Mouse (Mus musculus) adrenal gland, postnatal 14 days (tissue): ENCODE data around the gene Rhoq. TPM values are rescaled to one million over a fixed set of nuclear protein-coding genes. Genes with fewer than 3 reads are reported as not detected.

Experiments
- DNase-seq: peaks from one replicate; pipeline ENCODE4 v3.0.0; 2021; ENCODE audit warnings: mixed read lengths
- total RNA-seq: library from RNA; stranded (reverse); gene quantifications from 2 replicates; pipeline ENCODE4 v1.2.3, GENCODE M21; 2021

Gene Rhoq
- total RNA-seq, 1 experiment from 2014 or later, result 90.8 TPM

DNA sequence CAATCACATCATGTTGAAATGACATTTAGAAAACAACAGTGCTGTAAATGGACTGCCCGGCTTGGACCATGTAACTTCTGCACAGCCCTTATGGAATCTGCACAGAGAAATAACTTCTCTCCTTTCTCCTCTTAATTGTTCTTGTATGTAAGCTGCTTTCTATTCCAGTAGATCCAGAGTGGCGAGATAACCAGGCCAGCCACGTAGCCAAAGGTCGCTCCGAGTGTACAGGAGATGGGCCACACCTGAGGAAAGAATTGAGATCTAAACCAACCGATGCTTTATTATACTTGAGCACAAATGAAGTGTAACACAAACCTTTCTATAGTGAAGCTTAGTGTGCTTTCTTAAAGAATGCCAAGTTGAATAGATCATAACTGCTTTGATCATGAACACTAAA lies 34.4 kb downstream of the Rhoq start:
- DNase-seq, result no peak

DNA sequence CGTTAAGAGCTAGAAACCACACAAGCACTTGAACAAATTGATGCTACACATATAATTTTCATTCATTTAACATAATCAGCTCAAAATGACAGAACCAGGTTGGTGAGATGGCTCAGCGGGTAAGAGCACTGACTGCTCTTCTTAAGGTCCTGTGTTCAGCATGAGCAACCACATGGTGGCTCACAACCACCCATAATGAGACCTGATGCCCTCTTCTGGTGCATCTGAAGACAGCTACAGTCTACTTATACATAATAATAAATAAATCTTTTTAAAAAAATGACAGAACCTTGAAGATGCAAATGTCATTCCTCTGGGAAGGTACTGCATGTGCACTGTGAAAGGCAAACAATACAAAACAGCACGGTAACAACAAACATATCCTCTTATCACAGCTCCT lies 46.1 kb downstream of the Rhoq start:
- no peak for DNase-seq

DNA sequence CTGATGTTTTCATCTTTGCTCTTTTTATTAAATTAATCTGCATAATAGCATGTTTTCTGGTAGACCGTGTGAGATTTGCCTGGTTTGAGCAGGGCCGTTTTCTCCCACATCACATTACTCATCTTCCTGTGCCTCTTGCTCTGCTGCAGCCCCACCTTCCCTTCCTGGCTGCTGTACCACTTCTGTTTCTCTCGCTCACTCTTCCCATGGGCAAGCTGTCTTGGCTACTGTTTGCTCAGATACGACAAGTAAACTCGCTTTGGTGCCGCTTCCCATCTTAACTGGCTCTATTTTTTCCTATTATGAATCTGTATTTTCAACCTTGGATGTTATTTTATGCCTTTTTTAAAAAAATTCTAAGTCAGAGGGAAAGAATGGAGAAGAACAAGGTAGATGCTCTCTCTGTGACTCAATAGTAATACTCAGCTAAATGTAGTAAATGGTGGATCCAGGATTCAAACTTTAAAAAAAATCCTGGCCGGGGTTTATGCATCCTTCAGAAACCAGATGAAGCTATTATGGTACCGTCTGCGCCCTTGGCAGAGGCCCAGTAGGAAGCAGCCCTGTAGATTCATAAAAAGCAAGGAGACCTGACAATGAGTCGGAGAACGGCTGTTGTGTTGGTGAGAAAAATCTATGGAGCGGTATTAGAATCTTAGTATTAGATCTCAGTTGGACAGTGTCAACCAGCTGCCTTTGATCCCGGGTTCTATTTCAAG lies 48.6 kb downstream of the Rhoq start:
- peak; percentile 32 for DNase-seq

DNA sequence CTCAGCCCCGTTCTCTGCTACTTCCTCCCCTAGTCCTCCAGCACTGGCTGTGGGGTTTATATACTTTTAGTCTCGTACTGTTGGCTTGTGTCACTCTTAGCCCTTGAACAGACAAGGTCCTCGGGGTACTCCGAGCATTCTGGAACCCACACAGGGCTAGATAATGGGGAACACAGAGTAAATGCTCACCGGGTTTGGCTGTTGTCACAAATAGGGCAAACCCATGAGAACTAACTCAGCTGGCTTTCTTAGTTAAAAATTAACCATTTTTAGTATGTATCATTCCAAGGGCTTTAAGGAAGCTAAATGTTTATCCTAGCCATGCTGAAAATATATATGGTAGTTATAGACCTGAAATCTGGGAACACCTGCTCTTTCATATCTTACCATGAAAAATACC lies 56.8 kb downstream of the Rhoq start:
- no peak for DNase-seq

DNA sequence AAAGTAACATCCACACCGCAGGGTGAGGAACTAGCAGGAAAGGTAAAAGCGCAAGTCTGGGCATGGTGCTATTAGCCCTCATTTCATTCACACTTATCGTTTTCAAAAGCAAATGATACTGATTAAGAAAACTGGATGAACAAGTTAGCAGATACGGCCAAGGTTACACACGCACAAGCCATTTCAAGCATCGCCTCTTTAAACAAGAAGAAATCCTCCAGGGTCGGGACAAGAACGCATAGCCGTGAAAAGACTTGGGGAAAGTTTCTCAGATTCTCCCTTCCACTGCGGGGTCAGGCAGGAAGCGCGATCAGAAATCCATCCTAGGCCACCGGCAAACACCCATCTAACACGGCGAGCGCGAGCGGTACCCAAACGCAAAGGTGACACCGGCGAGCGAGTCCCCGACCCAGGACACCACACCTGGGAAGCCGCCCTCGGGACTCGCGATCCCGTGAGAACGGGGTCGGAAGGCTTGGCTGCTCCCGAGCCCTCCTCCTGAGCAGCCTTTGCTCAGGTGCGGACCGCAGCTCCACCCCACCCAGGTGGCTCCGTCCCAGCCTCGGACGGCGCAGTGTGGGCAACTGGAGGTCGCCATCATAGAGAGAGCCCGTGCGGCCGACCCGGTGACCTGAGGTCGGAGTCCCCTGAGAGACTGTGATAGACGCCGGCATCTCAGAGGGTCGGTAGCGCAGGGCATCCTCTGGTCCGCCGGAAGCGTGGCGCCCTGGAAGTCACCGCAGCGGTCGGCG lies 61.8 kb downstream of the Rhoq start:
- DNase-seq, result peak; percentile 19

DNA sequence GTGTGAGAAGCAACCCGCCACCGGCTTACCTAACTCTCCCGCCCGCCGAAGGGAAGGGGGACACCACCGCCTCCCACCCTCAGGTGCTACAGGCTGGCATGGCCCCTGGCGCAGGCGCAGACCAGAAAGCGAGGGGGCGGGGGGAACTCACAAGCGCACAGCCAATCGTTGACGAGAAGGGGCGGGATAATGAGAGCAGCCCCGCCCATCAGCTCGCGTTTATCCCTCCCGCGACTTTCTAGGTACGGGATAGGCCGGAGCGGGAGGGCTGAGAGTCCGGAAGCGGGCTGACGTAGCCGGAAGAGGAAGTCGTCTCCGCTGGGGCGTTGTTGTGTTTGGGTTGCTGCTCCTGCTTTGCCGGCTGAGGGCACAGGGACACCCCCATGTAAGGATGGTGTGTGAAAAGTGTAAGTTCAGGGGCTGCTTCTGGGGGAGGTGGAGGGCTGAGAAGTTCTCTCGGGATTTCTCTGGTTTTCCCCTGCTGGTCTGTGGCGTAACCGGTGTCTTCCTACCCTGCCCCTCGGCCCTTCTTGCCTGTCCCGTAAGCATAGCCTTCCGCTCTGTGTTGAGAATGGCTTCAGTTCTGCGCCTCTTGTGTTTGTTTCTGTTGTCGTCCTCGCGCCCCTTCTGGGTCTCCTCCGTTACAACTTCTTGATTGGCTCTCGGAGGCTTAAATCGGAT lies 62.5 kb downstream of the Rhoq start, which contains the start of the genes Pigf and Cript:
Gene Pigf, minus strand, starts transcription at position 138 of the 681 bp plus-strand sequence.
Gene Cript, plus strand, starts transcription at position 282 of the 681 bp plus-strand sequence.
- peak; percentile 99 for DNase-seq

DNA sequence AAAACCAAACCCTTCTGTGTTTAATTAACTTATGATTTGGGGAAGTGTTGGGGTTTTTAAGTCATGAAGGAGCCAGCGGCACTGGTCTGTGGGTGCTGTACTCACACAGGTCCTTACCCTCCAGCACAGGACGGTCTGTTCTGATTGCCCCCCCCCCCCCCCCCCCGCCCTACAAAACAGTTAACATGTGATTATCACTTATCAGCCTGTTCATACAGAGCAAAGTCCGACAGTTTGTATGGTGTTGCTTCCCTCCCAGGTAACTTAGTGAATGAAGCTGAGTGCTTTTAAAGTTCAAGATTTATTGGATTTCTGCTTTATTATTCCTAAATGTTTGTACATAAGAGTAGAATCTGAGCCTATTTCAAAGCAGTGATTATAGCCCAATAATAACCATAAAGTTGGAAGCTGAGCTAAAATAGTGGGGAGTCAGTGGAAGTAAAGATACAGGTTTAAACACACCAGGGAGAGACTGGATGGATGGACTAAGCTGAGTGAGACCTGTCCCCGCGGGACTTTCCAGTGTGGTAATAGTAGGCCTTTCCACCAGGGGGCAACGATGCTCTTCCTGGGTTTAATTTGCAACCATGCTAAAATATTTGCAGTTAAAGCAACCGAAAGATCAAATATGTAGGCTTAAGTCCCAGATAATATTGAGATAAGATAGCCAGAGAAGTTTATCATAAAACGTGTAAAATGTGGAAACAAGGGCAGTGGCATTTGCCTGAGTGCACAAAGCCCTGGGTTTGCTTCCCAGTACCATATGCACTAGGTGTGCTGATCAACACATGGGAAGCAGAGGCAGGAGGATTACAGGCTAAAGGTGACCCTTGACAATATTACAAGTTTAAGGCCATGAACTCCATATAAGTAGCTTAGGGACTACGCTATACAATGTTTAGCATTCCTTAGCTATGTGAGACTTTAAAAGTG lies 73.5 kb downstream of the Rhoq start:
- peak; percentile 68 for DNase-seq

DNA sequence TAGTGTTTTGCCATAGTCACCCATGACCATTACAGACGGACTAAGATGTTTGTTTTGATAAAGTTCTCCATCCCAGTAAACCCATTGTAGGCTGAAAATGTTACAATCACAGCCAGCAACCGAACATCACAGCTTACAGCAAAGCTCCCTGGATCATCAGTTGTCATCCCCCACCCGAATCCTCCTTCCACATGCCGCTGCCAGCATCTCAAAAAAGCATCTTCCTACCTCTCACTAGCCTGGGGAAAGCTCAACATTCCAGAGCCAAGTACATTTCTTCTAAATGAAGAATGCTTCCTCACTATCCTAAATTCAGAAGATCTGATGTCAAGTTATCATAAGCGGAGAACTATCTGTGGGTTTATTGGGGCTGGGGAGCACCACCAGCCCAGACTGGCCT lies 75.6 kb downstream of the Rhoq start:
- no peak for DNase-seq

DNA sequence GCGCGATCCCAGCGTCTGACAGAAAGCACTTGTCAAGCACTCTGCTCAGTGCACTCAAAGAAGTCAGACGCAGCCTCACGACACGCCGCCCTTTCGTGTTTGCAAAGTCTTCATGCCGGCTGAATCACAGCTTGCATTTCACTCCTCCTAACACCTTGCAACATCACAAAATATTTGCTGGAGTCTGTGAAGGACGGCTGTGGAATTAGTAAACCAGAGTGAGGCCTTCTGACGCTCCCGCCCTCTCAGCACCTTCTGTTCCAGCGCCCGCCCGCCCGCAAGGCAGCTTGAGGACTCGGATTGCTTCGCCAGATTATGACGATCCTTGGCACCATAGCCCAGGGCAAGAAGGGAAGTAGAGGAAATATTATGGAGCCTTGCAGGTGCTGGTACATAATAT lies 78.9 kb downstream of the Rhoq start:
- DNase-seq, result peak; percentile 52

DNA sequence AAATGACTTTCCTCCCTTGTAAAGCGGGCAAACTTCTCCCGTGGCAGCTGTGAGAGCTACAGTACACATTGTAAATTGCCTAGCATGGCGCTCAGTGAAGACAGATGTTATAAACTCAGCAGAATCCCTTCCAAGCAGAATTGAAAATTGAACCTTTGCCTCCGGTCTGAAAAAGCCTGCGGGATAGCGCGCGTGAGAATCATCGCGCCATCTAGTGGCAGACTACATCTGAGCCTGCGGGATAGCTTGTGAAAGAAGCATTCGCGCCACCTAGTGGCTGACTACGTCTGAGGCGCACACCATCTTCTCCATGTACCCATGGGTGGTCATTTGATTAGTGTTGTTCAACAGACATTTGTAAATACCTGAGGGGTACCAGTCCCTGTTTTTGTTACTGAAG lies 81.5 kb downstream of the Rhoq start:
- DNase-seq, result peak; percentile 93

DNA sequence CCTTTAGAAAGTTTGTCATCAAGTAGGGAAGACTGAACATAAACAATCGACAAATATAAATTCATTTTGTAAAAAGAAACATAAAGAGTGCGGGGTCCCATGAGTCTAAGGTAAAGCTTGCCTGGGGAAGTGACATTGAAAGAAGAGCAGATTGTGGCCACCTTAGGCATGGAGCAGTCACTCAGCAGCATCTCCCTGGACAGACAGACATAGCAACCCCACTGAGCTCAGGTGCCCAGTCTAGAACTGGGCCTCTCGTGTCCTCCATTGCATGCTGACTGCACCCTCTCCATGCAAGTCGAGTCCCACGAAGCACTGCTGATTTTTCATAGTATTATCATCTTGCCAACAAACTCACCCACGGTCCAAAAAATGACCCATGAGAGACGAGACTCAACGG lies 81.9 kb downstream of the Rhoq start:
- DNase-seq, result no peak

Other genes starting within 250 kb of the Rhoq start
- 226 TPM in 2 replicates for gene Epas1, start 209.4 kb upstream of the Rhoq start, total RNA-seq
- not detected in 2 replicates for gene Tmem247, start 45.7 kb upstream of the Rhoq start, total RNA-seq
- gene Atp6v1e2, start 15.2 kb upstream of the Rhoq start, total RNA-seq, result not detected in 2 replicates
- gene Pigf, start 62.3 kb downstream of the Rhoq start, total RNA-seq, result 9.8 and 13.0 TPM in 2 replicates
- gene Cript, start 62.5 kb downstream of the Rhoq start, total RNA-seq, result 54.2 and 55.5 TPM in 2 replicates
- gene Socs5, start 144.6 kb downstream of the Rhoq start, total RNA-seq, result 58.9 and 60.7 TPM in 2 replicates